Mouse (Mus musculus) midbrain, embryonic 15.5 days (tissue): ENCODE results near the gene Cand1. TPM values are rescaled to one million over a fixed set of nuclear protein-coding genes. Genes with fewer than 3 reads are reported as not detected.

ENCODE experiments used
- ATAC-seq: fragments of 200-750 bp; cut with Nextera tagmentation; replicated peaks from 2 replicates; pipeline ENCODE4 v1.8.0; 2017; ENCODE audit warnings: moderate TSS enrichment
- H3K27ac ChIP-seq: fragments of 300-500 bp; sonication (generic); 2 replicates; pipeline ENCODE4 v1.5.1; 2015; ENCODE audit warnings: mild to moderate bottlenecking, inconsistent platforms
- H3K27me3 ChIP-seq: fragments of 300-500 bp; sonication (generic); replicated peaks from 2 replicates; pipeline ENCODE4 v1.6.1; 2015; ENCODE audit warnings: inconsistent platforms
- H3K36me3 ChIP-seq: fragments of 300-500 bp; sonication (generic); replicated peaks from 2 replicates; pipeline ENCODE4 v1.6.1; 2015; ENCODE audit warnings: inconsistent platforms
- H3K4me1 ChIP-seq: fragments of 300-500 bp; sonication (generic); 2 replicates; pipeline ENCODE4 v1.6.1; 2015; ENCODE audit warnings: inconsistent platforms
- H3K4me2 ChIP-seq: fragments of 300-500 bp; sonication (generic); 2 replicates; pipeline ENCODE4 v1.6.1; 2015; ENCODE audit warnings: inconsistent platforms, mild to moderate bottlenecking, moderate library complexity
- H3K4me3 ChIP-seq: fragments of 300-500 bp; sonication (generic); 2 replicates; pipeline ENCODE4 v1.5.1; 2015; ENCODE audit warnings: mild to moderate bottlenecking, inconsistent platforms
- H3K9ac ChIP-seq: fragments of 300-500 bp; sonication (generic); 2 replicates; pipeline ENCODE4 v1.6.1; 2015; ENCODE audit warnings: mild to moderate bottlenecking, inconsistent platforms
- H3K9me3 ChIP-seq: fragments of 300-500 bp; sonication (generic); 2 replicates; pipeline ENCODE4 v1.6.1; 2016; ENCODE audit warnings: inconsistent platforms
- WGBS: fragments of 180-500 bp; shearing (Covaris S2); methylation state at CpG from one replicate; pipeline ENCODE4 v1.1.7; 2015; ENCODE audit warnings: mixed read lengths; 5-methylcytosine and 5-hydroxymethylcytosine counted together
- polyA plus RNA-seq: library from polyadenylated mRNA; unstranded; fragments of >200 nt; fragmentation: Nextera tagmentation; extraction: Ambion mirVana; gene quantifications from 2 replicates; pipeline ENCODE4 v1.2.1, GENCODE M21; 2015

Cand1 gene
- 44.0 and 47.2 TPM in 2 replicates for polyA plus RNA-seq

GRCm38 (mm10) chr10:119239969-119240721 lies at the start of gene Cand1:
Cand1 (minus strand) TSS chr10:119240055.
- Histone ChIP-seq H3K9ac (peak within 1 kb of the TSS; percentile 90), H3K27me3 (no peaks in the 10 kb centered on the region), H3K9me3 (no peaks in the 10 kb centered on the region), H3K4me2 (peak within 1 kb of the TSS; percentile 59), H3K27ac (peak within 1 kb of the TSS; percentile 96), H3K4me3 (peak within 1 kb of the TSS; percentile 88), H3K36me3 (no peaks in the 10 kb centered on the region; the same call in 1 of the 2 replicates), H3K4me1 (peaks cover 20% of the 10 kb centered on the region)
- peak; percentile 98 for ATAC-seq
- WGBS = under 1% methylated on average over 66 of the region's 67 CpGs

DNA sequence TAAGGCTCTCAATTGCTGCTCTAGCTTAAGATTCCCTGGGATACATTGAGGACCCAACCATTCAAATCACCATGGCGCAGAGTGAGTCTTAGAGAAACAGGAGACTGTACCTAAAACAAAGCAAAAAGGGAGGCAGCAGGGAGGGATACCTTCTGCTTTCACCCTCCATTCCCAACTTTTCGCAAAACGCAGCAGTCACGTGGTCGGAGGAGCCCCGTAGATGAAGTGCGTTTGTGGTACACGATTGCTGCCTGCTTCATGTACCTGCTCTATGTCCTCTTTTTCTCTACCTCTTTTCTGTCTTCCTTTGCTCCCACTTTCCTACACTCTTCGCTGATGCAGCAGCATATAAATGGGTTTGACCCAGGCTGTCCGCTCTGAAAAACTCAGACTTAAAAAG lies 39.0 kb upstream of the Cand1 start:
- no peaks in the 10 kb centered on the region for H3K27me3 ChIP-seq
- no peak overlapping the region for H3K9ac ChIP-seq
- H3K4me1 ChIP-seq = no peaks in the 10 kb centered on the region
- no peak for ATAC-seq
- WGBS = 91% methylated on average over 10 of the region's 10 CpGs
- H3K27ac ChIP-seq = no peak overlapping the region
- H3K4me3 ChIP-seq = no peak overlapping the region
- no peak overlapping the region for H3K4me2 ChIP-seq
- no peaks in the 10 kb centered on the region for H3K36me3 ChIP-seq
- H3K9me3 ChIP-seq = no peaks in the 10 kb centered on the region

DNA sequence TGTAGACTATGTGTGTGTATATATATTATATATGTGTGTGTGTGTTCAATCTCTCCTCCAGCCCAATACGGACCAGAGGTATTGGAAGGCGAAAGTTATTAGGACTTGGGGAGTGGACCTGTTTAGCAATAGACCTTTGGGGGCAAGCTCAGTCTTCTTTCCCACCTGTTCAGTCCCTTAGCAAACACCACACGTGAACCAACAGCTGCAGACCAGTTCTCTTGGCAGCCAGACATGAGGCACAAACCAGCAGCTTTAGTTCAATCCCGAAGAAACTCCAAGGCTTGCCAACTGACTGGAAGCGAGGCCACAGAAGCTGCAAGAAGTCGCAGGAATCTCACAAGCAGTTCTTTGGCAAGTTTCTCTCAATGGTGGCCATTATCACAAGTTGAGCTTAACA lies 34.5 kb upstream of the Cand1 start:
- H3K9me3 ChIP-seq = no peaks in the 10 kb centered on the region
- no peaks in the 10 kb centered on the region for H3K27me3 ChIP-seq
- H3K4me2 ChIP-seq = no peak overlapping the region
- no peaks in the 10 kb centered on the region for H3K36me3 ChIP-seq
- ATAC-seq = no peak
- no peak overlapping the region for H3K27ac ChIP-seq
- 90% methylated on average over 6 of the region's 6 CpGs for WGBS
- no peak overlapping the region for H3K4me3 ChIP-seq
- H3K9ac ChIP-seq = no peak overlapping the region
- no peaks in the 10 kb centered on the region for H3K4me1 ChIP-seq

DNA sequence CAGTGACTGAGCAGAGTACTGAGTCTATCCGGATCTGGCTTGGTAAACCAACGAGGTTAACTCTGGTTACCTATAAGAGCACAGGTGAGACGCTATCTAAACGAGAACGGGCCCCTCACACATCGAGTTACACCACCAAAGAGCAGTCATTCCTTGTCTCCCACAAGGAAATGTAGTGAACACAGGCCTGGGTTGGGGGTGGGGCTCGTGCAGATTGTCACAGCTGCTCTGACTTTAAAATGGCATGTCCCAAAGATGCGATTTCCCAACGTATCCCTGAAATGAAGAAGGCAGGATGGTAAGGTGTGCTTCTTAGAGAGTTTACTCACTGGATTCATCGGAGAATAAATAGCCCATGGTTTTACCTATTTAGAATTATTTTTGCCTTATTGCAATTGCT lies 32.7 kb upstream of the Cand1 start:
- H3K36me3 ChIP-seq = no peaks in the 10 kb centered on the region
- H3K27ac ChIP-seq = no peak overlapping the region
- H3K4me3 ChIP-seq = no peak overlapping the region
- 88% methylated on average over 10 of the region's 10 CpGs for WGBS
- H3K9me3 ChIP-seq = no peaks in the 10 kb centered on the region
- no peaks in the 10 kb centered on the region for H3K4me1 ChIP-seq
- H3K27me3 ChIP-seq = no peaks in the 10 kb centered on the region
- H3K4me2 ChIP-seq = no peak overlapping the region
- no peak for ATAC-seq
- H3K9ac ChIP-seq = no peak overlapping the region

DNA sequence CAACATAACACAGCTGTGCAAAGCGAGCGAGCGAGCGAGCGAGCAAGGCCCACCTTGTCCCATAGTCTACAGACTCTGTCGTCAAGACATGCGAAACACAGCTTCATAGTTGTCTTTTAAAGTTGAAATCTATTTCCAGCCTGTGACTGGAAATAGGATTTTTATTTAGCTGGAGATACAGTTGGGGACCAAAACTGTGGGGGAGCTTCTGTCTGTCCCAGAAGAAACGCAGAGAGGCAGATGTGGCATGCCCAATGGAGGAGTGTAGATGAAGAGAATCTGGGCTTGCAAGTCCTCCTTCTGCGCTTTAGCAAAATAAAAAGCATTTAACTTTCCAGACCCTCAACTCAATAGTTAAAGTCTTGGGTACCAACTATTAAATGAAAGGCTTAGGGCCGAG lies 32.1 kb upstream of the Cand1 start:
- Histone ChIP-seq H3K4me3 (no peak overlapping the region), H3K27me3 (no peaks in the 10 kb centered on the region), H3K36me3 (no peaks in the 10 kb centered on the region), H3K9me3 (no peaks in the 10 kb centered on the region), H3K9ac (no peak overlapping the region), H3K4me2 (no peak overlapping the region), H3K27ac (no peak overlapping the region), H3K4me1 (no peaks in the 10 kb centered on the region)
- no peak for ATAC-seq
- 96% methylated on average over 10 of the region's 10 CpGs for WGBS

- Histone ChIP-seq H3K4me1 (no peaks in the 10 kb centered on the region), H3K27me3 (no peaks in the 10 kb centered on the region), H3K27ac (no peak overlapping the region), H3K4me3 (no peak overlapping the region), H3K9ac (no peak overlapping the region), H3K36me3 (no peaks in the 10 kb centered on the region), H3K4me2 (no peak overlapping the region), H3K9me3 (no peaks in the 10 kb centered on the region)
- WGBS = 83% methylated on average over 10 of the region's 10 CpGs
- no peak for ATAC-seq
Observed at GRCm38 (mm10) chr10:119271101-119271500, 31.2 kb upstream of the Cand1 start.

DNA sequence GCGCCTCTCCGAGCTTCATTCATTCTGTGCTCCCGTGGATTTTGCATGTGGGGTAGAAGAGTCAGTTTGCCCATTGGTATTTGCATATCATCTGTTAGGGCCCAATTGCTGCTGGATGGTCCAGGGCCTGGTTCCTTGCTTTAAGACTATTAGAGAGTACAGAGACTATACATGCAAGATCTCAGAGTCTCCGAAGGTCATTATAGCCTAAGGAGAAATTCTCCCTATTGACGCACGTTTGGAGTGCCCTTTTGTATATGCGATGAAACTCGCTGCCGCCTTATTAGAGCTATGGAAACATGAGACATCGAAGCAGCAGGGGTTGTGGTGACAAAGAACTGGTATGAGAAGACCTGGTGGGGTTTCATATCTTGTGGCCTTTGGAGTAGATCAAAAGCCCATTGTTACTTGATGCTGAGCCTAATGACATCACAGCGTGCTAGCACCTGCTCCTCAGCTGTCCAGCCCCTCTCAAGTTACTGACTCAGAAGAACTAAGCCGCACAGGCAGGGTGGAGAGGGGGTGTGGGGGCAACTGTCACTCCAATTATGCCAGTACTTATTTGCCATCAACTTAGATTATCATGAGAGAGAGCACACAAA lies 30.6 kb upstream of the Cand1 start:
- Histone ChIP-seq H3K4me2 (no peak overlapping the region), H3K4me1 (no peaks in the 10 kb centered on the region), H3K9me3 (no peaks in the 10 kb centered on the region), H3K27ac (no peak overlapping the region), H3K27me3 (no peaks in the 10 kb centered on the region), H3K4me3 (no peak overlapping the region), H3K36me3 (no peaks in the 10 kb centered on the region), H3K9ac (no peak overlapping the region)
- ATAC-seq = no peak
- 34% methylated on average over 12 of the region's 12 CpGs for WGBS

DNA sequence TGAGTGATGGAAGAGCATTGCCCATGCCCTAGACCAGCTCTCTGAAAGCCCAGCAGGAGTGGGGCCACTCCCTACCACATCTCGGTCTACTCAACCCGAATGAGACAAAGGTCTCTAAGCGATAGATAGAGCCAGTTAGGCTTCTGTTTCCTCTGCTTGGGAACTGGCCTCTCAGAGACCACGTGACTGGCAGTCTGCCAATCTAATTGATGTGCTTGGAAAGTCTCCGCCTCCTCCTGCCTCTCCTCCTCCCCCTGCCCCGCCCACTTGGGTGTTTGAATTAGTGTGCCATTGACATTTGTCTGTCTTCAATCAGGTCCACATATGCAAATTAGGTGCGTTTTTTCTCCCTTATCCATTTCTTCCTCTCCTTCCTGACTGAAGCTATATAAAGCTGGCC lies 24.9 kb upstream of the Cand1 start:
- Histone ChIP-seq H3K4me1 (no peaks in the 10 kb centered on the region), H3K27me3 (no peaks in the 10 kb centered on the region), H3K9me3 (no peaks in the 10 kb centered on the region), H3K27ac (no peak overlapping the region), H3K36me3 (no peaks in the 10 kb centered on the region), H3K4me3 (no peak overlapping the region), H3K4me2 (no peak overlapping the region), H3K9ac (no peak overlapping the region)
- WGBS = 80% methylated on average over 7 of the region's 7 CpGs
- no peak for ATAC-seq

- H3K4me2 ChIP-seq = no peak overlapping the region
- H3K9me3 ChIP-seq = no peaks in the 10 kb centered on the region
- WGBS = 87% methylated on average over 5 of the region's 5 CpGs
Observed at GRCm38 (mm10) chr10:119262821-119263220, 23.0 kb upstream of the Cand1 start.

GRCm38 (mm10) chr10:119257876-119258275 lies 18.0 kb upstream of the Cand1 start:
- H3K4me2 ChIP-seq = no peak overlapping the region
- no peak overlapping the region for H3K9ac ChIP-seq
- no peaks in the 10 kb centered on the region for H3K4me1 ChIP-seq
- H3K4me3 ChIP-seq = no peak overlapping the region
- H3K9me3 ChIP-seq = no peaks in the 10 kb centered on the region
- WGBS = 80% methylated on average over 4 of the region's 4 CpGs
- no peaks in the 10 kb centered on the region for H3K27me3 ChIP-seq
- no peak for ATAC-seq
- no peaks in the 10 kb centered on the region for H3K36me3 ChIP-seq
- H3K27ac ChIP-seq = no peak overlapping the region

More at GRCm38 (mm10) chr10:119262821-119263220, 23.0 kb upstream of the Cand1 start:
- no peak for ATAC-seq
- Histone ChIP-seq H3K9ac (no peak overlapping the region), H3K4me3 (no peak overlapping the region), H3K27me3 (no peaks in the 10 kb centered on the region), H3K36me3 (no peaks in the 10 kb centered on the region), H3K27ac (no peak overlapping the region), H3K4me1 (no peaks in the 10 kb centered on the region)

DNA sequence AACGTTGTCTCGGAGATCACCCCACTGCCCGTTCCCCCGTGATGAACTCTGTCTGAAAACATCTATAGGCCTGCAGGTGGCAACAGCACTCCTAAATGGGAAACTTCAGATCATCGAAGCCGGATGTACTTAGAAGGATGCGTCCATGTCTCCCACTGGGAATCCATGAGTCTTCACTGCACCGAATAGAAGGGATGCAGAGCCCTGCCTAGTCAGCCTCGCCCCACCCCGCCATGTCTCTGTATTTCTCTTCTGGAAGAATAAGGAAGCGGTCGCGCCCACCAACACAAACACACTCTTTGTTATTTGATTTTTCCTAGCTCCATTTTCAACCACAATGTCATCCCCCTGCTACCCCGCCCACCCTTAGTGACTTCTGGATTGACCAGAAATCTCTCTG lies 4.3 kb upstream of the Cand1 start:
- Histone ChIP-seq H3K27me3 (no peaks in the 10 kb centered on the region), H3K36me3 (no peaks in the 10 kb centered on the region), H3K4me1 (peaks cover 4% of the 10 kb centered on the region), H3K4me2 (no peak overlapping the region), H3K27ac (no peak overlapping the region), H3K4me3 (no peak overlapping the region), H3K9me3 (no peaks in the 10 kb centered on the region), H3K9ac (no peak overlapping the region)
- WGBS = 84% methylated on average over 14 of the region's 14 CpGs
- ATAC-seq = no peak

DNA sequence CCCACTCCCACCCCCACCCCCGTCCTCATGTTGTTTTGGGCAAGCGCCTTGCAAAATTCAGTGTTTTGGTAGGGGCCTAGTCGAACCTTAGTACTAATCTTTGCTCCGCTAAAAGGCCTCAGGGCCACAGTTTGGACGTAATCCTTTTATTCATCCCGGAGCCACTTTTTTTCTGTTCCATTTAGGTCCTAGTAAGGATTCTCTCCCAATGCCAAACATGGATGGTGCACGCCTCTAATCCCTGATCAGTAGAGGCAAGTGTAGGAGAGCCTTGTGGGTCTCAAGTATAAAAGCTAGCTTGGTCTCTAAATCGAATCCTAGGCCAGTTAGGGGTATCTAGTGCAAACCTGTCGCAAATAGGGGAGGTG lies 851 bp upstream of the Cand1 start:
- H3K4me1 ChIP-seq = peaks cover 20% of the 10 kb centered on the region
- peak overlapping the region; percentile 59 for H3K4me2 ChIP-seq
- no peak; the same call in 1 of the 2 replicates for ATAC-seq
- H3K27me3 ChIP-seq = no peaks in the 10 kb centered on the region
- peak overlapping the region; percentile 88 for H3K4me3 ChIP-seq
- peak overlapping the region; percentile 96 for H3K27ac ChIP-seq
- H3K9me3 ChIP-seq = no peaks in the 10 kb centered on the region
- H3K36me3 ChIP-seq = no peaks in the 10 kb centered on the region; the same call in 1 of the 2 replicates
- H3K9ac ChIP-seq = peak overlapping the region; percentile 73
- WGBS = 1% methylated on average over 9 of the region's 9 CpGs

DNA sequence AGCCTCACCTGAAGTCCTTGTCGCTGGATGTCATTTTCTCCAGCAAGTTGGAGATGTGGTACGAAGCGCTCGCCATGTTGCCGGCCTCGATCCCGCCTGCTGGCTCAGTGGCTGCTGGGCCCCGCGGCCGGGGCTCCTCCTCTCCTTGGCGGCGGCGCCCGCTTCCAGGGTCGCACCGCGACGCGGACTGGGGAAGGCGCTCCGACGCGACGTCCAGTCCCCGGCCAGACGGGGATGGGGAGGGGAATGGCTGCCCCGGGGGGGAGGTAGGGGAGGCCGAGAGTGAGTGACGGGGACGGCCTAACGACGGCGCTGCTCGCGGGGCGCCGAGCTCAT lies 254 bp downstream of the Cand1 start:
- Histone ChIP-seq H3K27me3 (no peaks in the 10 kb centered on the region), H3K27ac (peak overlapping the region; percentile 96), H3K4me1 (peaks cover 20% of the 10 kb centered on the region), H3K9ac (peak overlapping the region; percentile 90), H3K4me2 (peak overlapping the region; percentile 59), H3K4me3 (peak overlapping the region; percentile 88), H3K36me3 (no peaks in the 10 kb centered on the region; the same call in 1 of the 2 replicates), H3K9me3 (no peaks in the 10 kb centered on the region)
- WGBS = 1% methylated on average over 24 of the region's 37 CpGs
- no peak for ATAC-seq
